Mouse (Mus musculus) left cerebral cortex, postnatal 36 days (tissue): Measurements from ENCODE around the gene Nudc. TPM values are rescaled to one million over a fixed set of nuclear protein-coding genes. Genes with fewer than 3 reads are reported as not detected.

Experiments used
- DNase-seq, 2 experiments: peaks; one replicate each; pipeline ENCODE4 v3.0.0; 2021 to 2022; ENCODE audit warnings: low spot score in 2 of 2, mixed read lengths in 1 of 2
- intact Hi-C: fragments of 180-260 bp; cut with DNase I; formaldehyde crosslinking; loops from one replicate; pipeline ENCODE4 v1.15.1; 2025
- microRNA-seq: library from miRNA; unstranded; fragments of <30 nt; microRNA quantifications from one replicate; pipeline ENCODE4 v1.2.0, GENCODE M21; 2022
- total RNA-seq, 2 experiments: library from RNA; stranded (reverse); gene quantifications; 2 replicates each; pipeline ENCODE4 v1.2.3; 2021

Nudc gene
- total RNA-seq, 2 experiments from 2014 or later = 139 to 143 TPM

GRCm38 (mm10) chr4:133496738-133497445 lies 48.9 kb downstream of the Nudc start:
- intact Hi-C loops = no loop called here

GRCm38 (mm10) chr4:133495711-133496110 lies 50.1 kb downstream of the Nudc start:
- no peak for DNase-seq
- intact Hi-C loops = no loop called here

More at GRCm38 (mm10) chr4:133496738-133497445, 48.9 kb downstream of the Nudc start:
- no peak for DNase-seq

- no peak for DNase-seq
- intact Hi-C loops = no loop called here
Observed at GRCm38 (mm10) chr4:133494867-133495266, 50.9 kb downstream of the Nudc start.

DNA sequence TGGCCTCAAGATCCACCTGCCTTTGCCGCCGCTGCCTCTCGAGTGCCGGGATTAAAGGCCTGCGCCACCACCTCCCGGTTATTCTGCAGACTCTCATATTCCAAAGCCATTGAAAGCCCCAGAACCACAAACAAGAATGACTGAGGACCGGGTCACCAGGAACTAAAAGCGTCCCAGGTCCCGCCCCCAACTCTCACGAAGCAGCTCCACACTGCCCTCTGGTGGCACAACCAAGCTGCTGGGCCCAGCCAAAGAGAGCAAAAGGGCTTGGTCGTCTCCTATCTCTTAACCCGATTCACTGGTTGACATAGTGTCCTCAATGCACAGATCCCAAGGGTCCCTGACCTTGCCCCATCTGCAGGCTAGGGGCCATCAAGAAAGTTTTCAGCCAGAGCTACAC lies 51.4 kb downstream of the Nudc start:
- peak; percentile 71 to 79 for DNase-seq
- intact Hi-C loops = no loop called here

- intact Hi-C loops = no loop called here
- DNase-seq = no peak
Observed at GRCm38 (mm10) chr4:133493895-133494294, 51.9 kb downstream of the Nudc start.

DNA sequence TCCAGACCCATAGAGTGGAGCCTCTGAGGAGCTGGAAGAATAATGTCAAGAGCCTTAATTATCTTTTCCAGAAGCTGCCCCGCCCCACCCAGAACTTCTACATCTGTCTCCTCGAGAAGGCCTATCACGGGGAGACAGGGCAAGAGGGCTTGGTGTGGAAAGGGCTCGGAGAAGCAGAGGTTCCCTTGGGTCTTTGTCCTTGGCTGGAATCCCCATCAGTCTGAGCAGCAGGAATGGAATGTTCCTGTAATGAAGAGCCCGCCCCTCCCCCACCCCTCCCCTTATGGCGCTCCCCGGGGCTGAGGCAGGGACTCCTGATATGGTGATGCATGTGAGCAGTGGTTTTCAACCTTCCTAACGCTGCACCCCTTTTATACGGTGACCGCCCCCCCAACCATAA lies 54.0 kb downstream of the Nudc start:
- DNase-seq = no peak
- intact Hi-C loops = no loop called here

- intact Hi-C loops = no loop called here
- DNase-seq = no peak
Observed at GRCm38 (mm10) chr4:133489489-133490245, 56.1 kb downstream of the Nudc start.

DNA sequence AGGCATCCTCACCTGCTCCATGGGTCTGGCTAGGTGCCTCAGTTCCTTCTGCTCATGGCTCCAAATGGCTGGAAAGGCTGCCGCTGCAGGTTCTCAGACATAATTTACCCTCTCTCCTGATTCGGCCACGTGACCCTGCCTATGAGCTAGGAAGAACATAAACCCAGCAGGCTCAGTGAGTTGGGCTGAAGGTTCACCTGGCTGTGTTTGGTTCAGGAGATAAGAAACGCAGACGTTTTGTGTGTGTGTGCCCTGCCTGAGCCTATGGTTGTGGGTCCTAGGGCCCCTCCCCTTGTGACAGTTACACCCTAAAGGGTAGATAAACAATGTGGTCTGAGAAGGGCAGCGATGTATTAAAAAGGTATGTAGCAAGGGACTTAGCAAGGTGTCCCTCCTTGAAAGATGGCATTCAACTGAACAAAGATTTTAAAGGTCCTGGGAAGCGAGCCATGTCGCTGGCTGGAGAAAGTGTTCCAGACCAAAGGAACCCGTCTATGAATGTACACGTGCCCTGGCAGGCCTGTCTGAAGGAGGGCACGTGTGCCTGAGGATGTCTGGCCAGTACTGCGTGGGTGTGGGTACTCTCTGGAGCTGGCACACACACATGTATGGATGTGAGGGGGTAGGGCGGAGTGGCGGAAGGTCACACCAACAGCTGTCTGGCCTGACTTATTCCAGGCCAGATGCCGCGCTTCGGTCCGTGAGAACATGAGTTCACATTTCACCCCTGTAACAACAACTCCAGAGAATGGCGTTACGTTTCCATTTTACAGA lies 57.0 kb downstream of the Nudc start:
- intact Hi-C loops = no loop called here
- DNase-seq = no peak

GRCm38 (mm10) chr4:133486673-133487357 lies 59.0 kb downstream of the Nudc start:
- DNase-seq = no peak
- intact Hi-C loops = no loop called here

DNA sequence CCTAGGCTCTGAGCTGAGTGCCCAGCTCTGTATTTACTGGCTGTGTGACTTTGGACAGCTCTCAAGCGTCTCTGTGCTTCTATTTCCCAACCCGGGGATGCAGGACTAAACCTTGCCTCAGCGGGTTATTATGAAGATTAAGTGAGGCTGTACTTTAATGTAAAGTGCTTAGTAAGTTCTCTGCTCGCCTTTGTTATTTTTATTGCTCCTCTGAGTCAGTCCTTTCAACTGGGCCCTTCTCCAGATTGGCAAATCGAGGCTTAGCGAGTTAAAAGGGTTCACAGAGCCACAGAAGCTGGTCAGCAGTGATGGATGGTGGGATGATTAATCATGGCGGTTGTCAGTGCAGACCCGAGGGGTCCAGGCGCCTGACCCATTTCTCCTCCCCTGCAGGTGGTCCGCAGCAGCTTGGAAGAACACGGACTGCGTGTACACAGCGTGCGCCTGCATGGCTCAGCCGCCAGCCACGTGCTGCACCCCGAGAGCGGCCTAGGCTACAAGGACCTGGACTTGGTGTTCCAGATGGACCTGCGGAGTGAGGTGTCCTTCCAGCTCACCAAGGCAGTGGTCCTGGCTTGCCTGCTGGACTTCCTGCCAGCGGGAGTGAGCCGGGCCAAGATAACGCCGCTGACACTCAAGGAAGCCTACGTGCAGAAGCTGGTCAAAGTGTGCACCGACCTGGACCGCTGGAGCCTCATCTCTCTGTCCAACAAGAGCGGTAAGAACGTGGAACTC lies 59.9 kb downstream of the Nudc start:
- no peak for DNase-seq
- intact Hi-C loops = no loop called here

DNA sequence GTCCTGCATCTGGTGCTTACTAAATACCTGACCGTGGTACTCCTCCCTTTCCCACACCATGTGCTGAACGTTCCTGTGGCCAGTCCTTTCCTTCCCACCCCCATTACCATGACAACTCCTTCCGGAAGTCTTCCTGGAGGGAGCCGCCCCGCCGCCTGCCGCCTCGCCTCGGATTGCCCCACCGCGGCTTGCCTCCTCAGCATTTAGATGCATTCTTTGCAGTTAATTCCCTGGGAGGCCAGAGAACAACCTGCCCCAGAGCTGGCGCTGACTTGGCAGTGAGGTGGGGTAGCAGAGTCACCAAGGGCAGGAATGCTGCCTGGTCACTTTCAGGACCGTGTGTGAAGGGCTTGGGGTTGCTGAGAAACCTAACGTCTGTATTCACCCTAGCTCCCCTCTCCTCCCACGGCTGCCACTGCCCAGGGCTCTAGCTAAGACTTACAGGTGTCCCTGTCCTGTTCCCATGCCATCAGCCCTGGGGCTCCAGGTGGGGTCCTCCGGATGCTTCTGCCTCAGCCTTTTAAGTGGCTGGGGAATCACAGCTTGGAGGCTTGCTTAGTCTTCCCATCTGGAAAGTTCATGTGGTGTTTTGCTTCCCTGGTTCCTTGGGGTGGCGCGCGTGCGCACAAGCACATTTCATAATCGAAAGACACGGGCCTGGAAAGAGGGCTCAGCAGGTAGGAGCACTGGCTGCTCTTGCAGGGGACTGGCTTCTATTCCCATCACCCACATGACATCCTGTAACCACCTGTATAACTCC lies 61.4 kb downstream of the Nudc start:
- intact Hi-C loops = no loop called here
- peak in 1 of 2 experiments; percentile 38 for DNase-seq

Small RNA genes lying within 50 kb of the gene (microRNA-seq; reads per million reads assigned to microRNA genes)
- gene Gm23158 = not detected

Other genes with a start within 250 kb of the Nudc start
- 10 to 100 TPM; 58.6 to 59.8 TPM for gene Wdtc1, start 192.5 kb downstream of the Nudc start, total RNA-seq
- gene Slc9a1, start 176.3 kb downstream of the Nudc start, total RNA-seq = 10 to 100 TPM; 48.8 to 56.9 TPM
- gene Tent5b, start 65.9 kb downstream of the Nudc start, total RNA-seq = not detected
- 100 to 1,000 TPM; 168 to 210 TPM for gene Trnp1, start 47.4 kb downstream of the Nudc start, total RNA-seq
- not detected for gene Kdf1, start 27.0 kb downstream of the Nudc start, total RNA-seq
- not detected for gene Nr0b2, start 7.4 kb upstream of the Nudc start, total RNA-seq
- gene Gpatch3, start 28.7 kb upstream of the Nudc start, total RNA-seq = 10 to 100 TPM in 1 of 2 experiments, 1 to 10 TPM in 1; 9.2 to 10.3 TPM
- gene Gpn2, start 38.4 kb upstream of the Nudc start, total RNA-seq = 10 to 100 TPM in 1 of 2 experiments, 1 to 10 TPM in 1; 9.5 to 10.7 TPM
- gene Sfn, start 56.2 kb upstream of the Nudc start, total RNA-seq = 1 to 10 TPM; 1.9 to 2.5 TPM
- 10 to 100 TPM; 37.6 to 40.6 TPM for gene Zdhhc18, start 104.2 kb upstream of the Nudc start, total RNA-seq
- gene Pigv, start 126.7 kb upstream of the Nudc start, total RNA-seq = 1 to 10 TPM; 8.3 to 9.6 TPM
- 10 to 100 TPM; 76.5 to 96.1 TPM for gene Arid1a, start 210.8 kb upstream of the Nudc start, total RNA-seq